Comparison of ENCODE assay signal across 7 mouse cellular contexts in genomic region chr7:137321961-137322784, GRCm38 (mm10). TPM values are rescaled to one million over a fixed set of nuclear protein-coding genes. Genes with fewer than 3 reads are reported as not detected.
DNase-seq lines count a peak whose midpoint lies in the region; ATAC-seq and TF ChIP-seq lines count a peak whose summit lies in the region.

No protein-coding gene starts in this region.

- H3K9me3 ChIP-seq in ES-E14 (ENCODE audit: control insufficient read depth, insufficient read depth, low read depth, low read length), result no peaks in the 10 kb centered on the region
- no peaks in the 10 kb centered on the region for H3K9me3 ChIP-seq in hindbrain, embryonic 10.5 days
- H3K9me3 ChIP-seq in midbrain, embryonic 11.5 days (ENCODE audit: control insufficient read depth, low read length), result no peaks in the 10 kb centered on the region

- H3K27me3 ChIP-seq in hindbrain, embryonic 10.5 days (ENCODE audit: insufficient read depth, poor library complexity, severe bottlenecking), result peaks cover 93% of the 10 kb centered on the region
- peaks cover 82% of the 10 kb centered on the region for H3K27me3 ChIP-seq in midbrain, embryonic 11.5 days (ENCODE audit: control insufficient read depth, insufficient read depth, low read length)

- H3K9ac ChIP-seq in ES-E14 (ENCODE audit: insufficient read depth, low read depth, low read length, poor library complexity, severe bottlenecking), result peak overlapping the region; percentile 2; the same call in 1 of the 2 replicates
- H3K9ac ChIP-seq in midbrain, embryonic 11.5 days (ENCODE audit: low read length), result peak overlapping the region; percentile 49; the same call in 1 of the 2 replicates

- H3K36me3 ChIP-seq in ES-E14 (ENCODE audit: control insufficient read depth, insufficient read depth, low read length, poor library complexity, severe bottlenecking), result no peaks in the 10 kb centered on the region
- H3K36me3 ChIP-seq in hindbrain, embryonic 10.5 days, result no peaks in the 10 kb centered on the region
- H3K36me3 ChIP-seq in midbrain, embryonic 11.5 days (ENCODE audit: control insufficient read depth, insufficient read depth, low read length), result no peaks in the 10 kb centered on the region

- DNase-seq in ES-E14 (ENCODE audit: low read depth, low spot score), result no peak
- peak; percentile 53 for DNase-seq in ZHBTc4 (ENCODE audit: low read depth, low spot score)
- DNase-seq in hindbrain, embryonic 10.5 days (ENCODE audit: low spot score), result peak; percentile 47
- peak; percentile 94 for DNase-seq in midbrain, embryonic 11.5 days (ENCODE audit: low spot score, missing footprints)
- DNase-seq in left cerebral cortex, postnatal 10 days (ENCODE audit: extremely low spot score in 1 of 2, low spot score in 2 of 2), result no peak
- no peak for DNase-seq in natural killer cell, adult 2 months (ENCODE audit: low spot score in 2 of 2)

- no peaks in the 10 kb centered on the region; a peak in 1 of 4 replicates for H3K4me1 ChIP-seq in ES-E14 (ENCODE audit: control insufficient read depth in 2 of 2, insufficient read depth in 2 of 2, low read length in 2 of 2, poor library complexity in 1 of 2)
- H3K4me1 ChIP-seq in hindbrain, embryonic 10.5 days (replicated peaks), result peaks cover 60% of the 10 kb centered on the region
- peaks cover 35% of the 10 kb centered on the region for H3K4me1 ChIP-seq in midbrain, embryonic 11.5 days (ENCODE audit: control insufficient read depth, insufficient read depth, low read length)

- in situ Hi-C loops in ES-E14 (cut with MboI; ENCODE audit: low sequenced_read_pairs in 2 of 2, unreplicated experiment in 2 of 2), result loop anchor here in 1 of 2 experiments (25.0 kb wide), 1 partner anchor 835 kb away; no protein-coding TSS in a partner anchor

- intact Hi-C loops in left cerebral cortex, postnatal 10 days (cut with DNase I), result loop anchor here (5.0 to 10.0 kb wide), 2 partner anchors 1260 to 1487 kb away; no protein-coding TSS in a partner anchor

- WGBS in hindbrain, embryonic 10.5 days, result under 1% methylated on average over 72 of the region's 72 CpGs
- WGBS in midbrain, embryonic 11.5 days, result under 1% methylated on average over 71 of the region's 72 CpGs

- H3K4me2 ChIP-seq in midbrain, embryonic 11.5 days, result peak overlapping the region; percentile 57

- peak overlapping the region; percentile 51 to 55 for H3K4me3 ChIP-seq in ES-E14 (ENCODE audit: insufficient read depth in 1 of 2, low read depth in 1 of 2, low read length in 2 of 2, poor library complexity in 1 of 2, severe bottlenecking in 1 of 2)
- H3K4me3 ChIP-seq in hindbrain, embryonic 10.5 days, result peak overlapping the region; percentile 55
- H3K4me3 ChIP-seq in midbrain, embryonic 11.5 days (ENCODE audit: low read depth, low read length), result peak overlapping the region; percentile 40

- H3K27ac ChIP-seq in ES-E14 (ENCODE audit: insufficient read depth, low read depth, low read length, poor library complexity, severe bottlenecking), result no peak overlapping the region
- H3K27ac ChIP-seq in hindbrain, embryonic 10.5 days, result peak overlapping the region; percentile 79
- H3K27ac ChIP-seq in midbrain, embryonic 11.5 days (ENCODE audit: low read depth, low read length), result no peak overlapping the region

- ATAC-seq in midbrain, embryonic 11.5 days (ENCODE audit: low FRiP score), result peak; percentile 4; the same call in 1 of the 2 replicates
- no peak for ATAC-seq in activated CD4-positive, CD25-positive, alpha-beta regulatory T cell, adult 4 months

TF ChIP-seq in ES-E14, 5 proteins besides CTCF, POLR2A, EP300 and RAD21:
- TF ChIP-seq ZNF384 (IDR thresholded peaks at IDR 0.05; ENCODE audit: low read depth, low read length), result no peak
- no peak for TF ChIP-seq ZC3H11A (IDR thresholded peaks at IDR 0.05; ENCODE audit: borderline replicate concordance, low read depth, low read length)
- no peak for TF ChIP-seq CHD2 (IDR thresholded peaks at IDR 0.05; ENCODE audit: low read depth, low read length)
- no peak for TF ChIP-seq MAFK (IDR thresholded peaks at IDR 0.05; ENCODE audit: insufficient read depth, low read depth, low read length)
- no peak for TF ChIP-seq HCFC1 (IDR thresholded peaks at IDR 0.05; ENCODE audit: borderline replicate concordance, insufficient read depth, low read length)

RNA-seq across cellular contexts. Expression of gene Ebf3, which starts 7.9 kb away (rescaled TPM):
- total RNA-seq in ES-E14 (2012; rRNA removed), result 0.16 and 0.22 TPM in 2 replicates
- 5.7 and 7.4 TPM in 2 replicates for polyA plus RNA-seq in hindbrain, embryonic 10.5 days (2016; fragmentation: Nextera tagmentation; extraction: Ambion mirVana)
- 11.2 and 12.7 TPM in 2 replicates for polyA plus RNA-seq in midbrain, embryonic 11.5 days (2014; fragmentation: Nextera tagmentation; extraction: Ambion mirVana)
- under 1 TPM; 0.77 to 0.79 TPM for total RNA-seq in left cerebral cortex, postnatal 10 days (2021)
- not detected for polyA plus RNA-seq in activated CD4-positive, CD25-positive, alpha-beta regulatory T cell, adult 4 months (2017; shearing (Covaris generic))

Comparison
In these comparisons a context has a peak if more than half of its experiments do, and no peak if none do; other contexts are left out.
1. DNase-seq: peak in ZHBTc4 (single experiment), hindbrain, embryonic 10.5 days (single experiment) and midbrain, embryonic 11.5 days (single experiment); none in ES-E14 (single experiment), left cerebral cortex, postnatal 10 days (0 of 2) and natural killer cell, adult 2 months (0 of 2).
2. Peak in every context shown above with its lines, with median percentiles within 50 percentile points of each other: H3K4me3 ChIP-seq.